Mouse (Mus musculus): ENCODE data around the gene Nf1. TPM values are rescaled to one million over a fixed set of nuclear protein-coding genes. Genes with fewer than 3 reads are reported as not detected.
A peak's percentile ranks its signal among the peaks of the same experiment; 100 is the strongest.

Gene Nf1
- total RNA-seq, 2 experiments from 2014 or later, result 29.7 to 36.9 TPM

- DNase-seq, result no peak
Observed at GRCm38 (mm10) chr11:79328060-79328459, 11.4 kb upstream of the Nf1 start.

GRCm38 (mm10) chr11:79329585-79329984, 9.9 kb upstream of the Nf1 start:
- DNase-seq, result no peak

- DNase-seq, result no peak
Observed at GRCm38 (mm10) chr11:79335077-79335476, 4.4 kb upstream of the Nf1 start.

- DNase-seq, result no peak
Observed at GRCm38 (mm10) chr11:79336722-79337267, 2.7 kb upstream of the Nf1 start.

- no peak for DNase-seq
Observed at GRCm38 (mm10) chr11:79338621-79339020, 872 bp upstream of the Nf1 start.

- DNase-seq, result peak; percentile 51
Observed at GRCm38 (mm10) chr11:79339808-79340781, 602 bp downstream of the Nf1 start.

- no peak for DNase-seq
Observed at GRCm38 (mm10) chr11:79356995-79357394, 17.5 kb downstream of the Nf1 start.

GRCm38 (mm10) chr11:79357397-79357796, 17.9 kb downstream of the Nf1 start:
- DNase-seq, result no peak

GRCm38 (mm10) chr11:79364956-79365355, 25.5 kb downstream of the Nf1 start:
- DNase-seq, result no peak

- no peak for DNase-seq
Observed at GRCm38 (mm10) chr11:79366284-79366683, 26.8 kb downstream of the Nf1 start.

- DNase-seq, result no peak
Observed at GRCm38 (mm10) chr11:79373031-79373430, 33.5 kb downstream of the Nf1 start.

- peak; percentile 96 for DNase-seq
Observed at GRCm38 (mm10) chr11:79398336-79398735, 58.8 kb downstream of the Nf1 start.

- no peak for DNase-seq
Observed at GRCm38 (mm10) chr11:79403625-79404319, 64.3 kb downstream of the Nf1 start.

GRCm38 (mm10) chr11:79413761-79414513, 74.4 kb downstream of the Nf1 start:
- DNase-seq, result no peak

GRCm38 (mm10) chr11:79422496-79422895, 83.0 kb downstream of the Nf1 start:
- no peak for DNase-seq

GRCm38 (mm10) chr11:79426571-79426970, 87.1 kb downstream of the Nf1 start:
- DNase-seq, result no peak

GRCm38 (mm10) chr11:79427638-79428037, 88.1 kb downstream of the Nf1 start:
- peak; percentile 7 for DNase-seq

- DNase-seq, result no peak
Observed at GRCm38 (mm10) chr11:79435252-79435651, 95.8 kb downstream of the Nf1 start.

GRCm38 (mm10) chr11:79448361-79448760, 108.9 kb downstream of the Nf1 start:
- DNase-seq, result no peak

GRCm38 (mm10) chr11:79452966-79453365, 113.5 kb downstream of the Nf1 start:
- DNase-seq, result no peak

- DNase-seq, result no peak
Observed at GRCm38 (mm10) chr11:79457928-79458327, 118.4 kb downstream of the Nf1 start.

GRCm38 (mm10) chr11:79459846-79460245, 120.4 kb downstream of the Nf1 start:
- DNase-seq, result no peak

All from gastrocnemius, postnatal 10 days (tissue).